Mouse (Mus musculus) neural tube, embryonic 10.5 days (tissue): ENCODE data around the gene Tor1aip2.

Experiments
- DNase-seq: peaks from one replicate; pipeline ENCODE4 v3.0.0-alpha.2; 2017; ENCODE audit warnings: low spot score; ENCODE audit errors: extremely low spot score

The Tor1aip2 gene

DNA sequence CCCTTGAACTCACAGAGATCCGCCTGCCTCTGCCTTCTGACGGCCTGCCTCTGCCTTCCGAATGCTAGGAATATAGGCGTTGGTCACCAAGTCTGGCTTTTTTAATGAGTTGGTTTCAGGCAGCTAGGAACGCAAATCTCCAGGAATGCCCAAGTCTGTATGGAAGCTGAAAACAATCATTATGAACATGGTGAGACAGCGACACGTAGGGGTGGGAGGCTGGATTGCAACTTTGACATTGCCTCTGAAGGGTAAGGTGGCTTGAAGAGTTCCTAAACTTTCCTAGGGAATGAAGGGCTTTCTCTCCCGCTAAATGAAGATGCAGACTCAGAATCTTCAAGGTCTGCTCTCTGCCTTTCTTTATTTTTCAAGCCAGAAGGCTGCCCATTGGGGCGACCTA lies 75.9 kb downstream of the Tor1aip2 start:
- no peak for DNase-seq

DNA sequence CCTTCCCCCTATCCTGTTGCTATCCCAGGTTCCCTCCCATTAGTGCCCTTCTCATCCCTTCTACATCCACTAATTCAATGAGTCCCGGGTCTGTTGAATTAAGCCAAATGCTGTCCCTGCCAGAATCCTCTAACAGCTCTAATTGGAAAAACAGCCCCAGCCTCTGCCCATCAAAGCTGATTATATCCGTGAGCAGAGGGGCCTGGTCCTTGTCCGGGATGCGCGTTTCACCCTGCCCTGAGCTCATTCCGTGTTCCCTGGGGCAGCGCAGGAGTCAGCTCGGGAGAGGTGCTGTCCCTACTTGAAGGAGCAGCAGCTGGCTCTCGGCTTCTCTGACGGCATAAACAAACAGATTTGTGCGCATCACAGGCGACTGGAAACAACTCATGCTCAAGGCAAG lies 76.5 kb downstream of the Tor1aip2 start:
- no peak for DNase-seq

DNA sequence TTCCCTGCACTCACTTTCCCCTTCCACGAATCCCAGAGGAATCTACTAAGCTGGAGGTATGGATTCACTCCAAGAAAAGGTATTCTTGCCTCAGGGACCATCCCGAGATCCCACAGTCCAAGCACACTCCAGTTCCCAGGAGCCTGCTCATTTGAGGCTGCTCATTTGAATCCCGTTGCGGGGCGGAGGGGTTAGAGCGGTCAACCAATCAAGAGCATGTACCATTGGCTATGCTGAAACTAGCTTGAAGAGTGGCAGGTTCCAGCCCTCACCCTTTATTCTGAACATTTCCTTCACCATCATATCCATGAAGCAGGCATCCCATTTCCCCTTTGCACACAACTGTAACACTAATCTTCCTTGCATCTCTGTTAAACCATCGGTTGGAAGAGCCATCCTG lies 76.9 kb downstream of the Tor1aip2 start:
- DNase-seq = no peak

DNA sequence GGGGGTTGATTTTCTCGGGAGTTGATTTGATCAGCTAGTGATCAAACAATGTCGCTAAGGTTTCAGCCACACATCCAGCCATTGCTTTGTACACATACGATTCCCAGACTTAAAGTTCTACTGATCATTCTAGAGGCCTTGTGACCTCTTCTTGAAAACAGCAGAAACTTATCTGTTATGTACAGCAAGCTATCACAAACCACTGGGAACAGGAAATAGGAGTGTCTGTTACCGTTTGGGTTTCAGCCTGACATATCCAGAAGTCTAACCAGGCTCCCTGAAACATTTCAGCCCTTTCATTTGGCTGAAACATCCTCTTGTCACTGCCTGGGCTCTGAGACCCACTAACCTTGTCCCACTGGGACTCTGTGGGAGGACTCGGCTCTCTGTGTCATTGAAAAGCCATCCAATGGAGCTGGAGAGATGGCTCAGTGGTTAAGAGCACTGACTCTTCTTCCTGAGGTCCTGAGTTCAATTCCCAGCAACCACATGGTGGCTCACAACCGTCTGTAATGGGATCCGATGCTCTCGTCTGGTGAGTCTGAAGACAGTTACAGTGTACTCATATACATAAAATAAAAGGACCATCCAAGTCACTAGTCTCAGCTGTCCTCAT lies 78.8 kb downstream of the Tor1aip2 start:
- DNase-seq = no peak

DNA sequence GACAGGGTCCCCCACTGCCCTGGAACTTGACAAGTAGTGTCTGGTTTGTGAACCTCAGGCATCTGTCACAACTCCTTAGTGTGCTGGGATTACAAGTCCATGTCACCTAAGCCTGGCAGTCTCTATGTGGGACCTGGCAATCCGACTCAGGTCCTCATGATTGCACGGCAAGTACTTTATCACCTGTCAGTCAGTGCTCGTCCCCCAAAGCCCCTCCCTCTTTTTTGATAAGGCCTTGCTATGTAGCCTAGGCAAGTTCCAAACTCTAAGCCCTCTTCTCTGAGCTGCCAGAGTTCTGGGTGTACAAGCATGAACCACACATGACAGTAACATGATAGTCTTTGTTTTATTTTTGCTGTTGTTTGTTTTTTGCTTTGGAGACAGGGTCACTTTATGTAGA lies 81.6 kb downstream of the Tor1aip2 start:
- no peak for DNase-seq
